Mouse (Mus musculus): ENCODE measurements around the gene Kif1a.

DNA sequence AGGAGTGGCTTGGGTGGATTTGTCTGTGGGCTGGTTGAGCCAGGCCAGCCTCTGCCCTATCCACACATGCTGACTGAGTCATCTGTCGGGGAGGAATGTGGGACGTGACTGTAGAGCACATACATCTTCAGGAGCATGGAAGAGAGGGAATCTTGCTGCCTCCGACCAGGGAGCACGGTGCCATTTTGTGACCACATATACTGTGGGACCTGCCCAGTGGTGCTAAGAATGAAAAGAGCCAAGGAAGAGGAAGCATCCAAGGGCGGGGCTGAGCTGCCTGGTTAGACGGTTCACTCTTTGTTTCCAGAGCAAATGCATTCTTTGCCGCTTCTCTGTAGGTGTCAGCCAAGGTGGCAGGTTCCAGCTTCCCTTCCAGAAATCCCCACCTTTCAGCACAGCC is 123.1 kb downstream of the Kif1a start:
- TF ChIP-seq CTCF (IDR thresholded peaks at IDR 0.05): no peak
- no peak for TF ChIP-seq EP300 (IDR thresholded peaks at IDR 0.05)

All from lung, postnatal 0 days (tissue).